Mouse (Mus musculus) monocyte, adult 5-6 weeks (primary cell): ENCODE results near the gene Cacna2d2. TPM values are rescaled to one million over a fixed set of nuclear protein-coding genes. Genes with fewer than 3 reads are reported as not detected.
A peak's percentile ranks its signal among the peaks of the same experiment; 100 is the strongest.

Experiments used
- ATAC-seq: fragments of 153-309, 156-312 bp; replicated peaks from 2 replicates; pipeline ENCODE4 v1.8.0; 2017; ENCODE audit warnings: mild to moderate bottlenecking; ENCODE audit not compliant: low TSS enrichment, insufficient number of reproducible peaks, severe bottlenecking, poor library complexity, low FRiP score
- total RNA-seq: library from RNA; stranded (forward); fragments of 200-1000, 200-491, 200-594 nt; gene quantifications from 3 replicates; pipeline ENCODE4 v1.2.3, GENCODE M21; 2017

The Cacna2d2 gene
- total RNA-seq, 1 experiment from 2014 or later: not detected

DNA sequence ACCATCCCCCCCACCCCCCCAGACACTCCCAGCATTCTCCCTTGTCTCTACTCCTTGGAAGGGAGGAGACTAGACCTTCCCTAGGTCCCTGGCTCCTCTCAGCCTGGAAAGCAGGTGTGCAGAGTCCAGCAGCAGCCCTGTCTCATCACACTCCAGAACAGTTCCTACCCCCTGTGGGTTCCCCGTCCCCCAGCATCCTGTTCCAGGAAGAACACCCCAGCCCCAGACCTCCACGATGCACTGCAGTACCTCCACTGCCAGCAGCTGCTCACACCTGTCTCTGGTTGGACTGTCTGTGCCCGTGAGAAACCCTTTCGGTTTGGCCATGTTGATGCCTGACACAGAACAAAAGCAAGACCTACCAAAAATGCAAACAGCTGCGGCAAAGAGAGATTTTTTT is 121.8 kb downstream of the Cacna2d2 start:
- ATAC-seq: no peak

GRCm38 (mm10) chr9:107521711-107522399 is 122.4 kb downstream of the Cacna2d2 start:
- ATAC-seq: no peak

DNA sequence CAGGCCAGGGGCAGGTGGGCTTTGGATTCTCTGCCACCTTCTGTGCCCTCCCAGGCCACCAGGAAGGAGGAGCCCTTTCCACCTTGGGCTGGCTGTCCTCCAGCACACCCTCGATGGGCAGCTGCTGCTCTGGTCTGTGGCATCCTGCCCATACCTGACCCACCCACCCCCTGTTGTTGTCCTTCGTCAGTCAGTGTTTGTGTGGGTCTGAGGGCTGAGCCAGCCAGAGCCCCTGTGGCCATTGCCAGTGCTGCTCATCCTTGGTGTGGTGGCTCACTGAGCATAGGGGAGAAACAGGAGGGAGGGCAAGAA is 122.9 kb downstream of the Cacna2d2 start:
- ATAC-seq: no peak

- ATAC-seq: 0 out of 2 replicates have a peak, but pooled peaks have one; percentile 19
Observed at GRCm38 (mm10) chr9:107526198-107527026, 127.0 kb downstream of the Cacna2d2 start.

- ATAC-seq: peak; percentile 94
Observed at GRCm38 (mm10) chr9:107533791-107534407, 134.5 kb downstream of the Cacna2d2 start, which contains the start of gene Tmem115. TSS of gene Tmem115 (plus strand) at chr9:107533945.

DNA sequence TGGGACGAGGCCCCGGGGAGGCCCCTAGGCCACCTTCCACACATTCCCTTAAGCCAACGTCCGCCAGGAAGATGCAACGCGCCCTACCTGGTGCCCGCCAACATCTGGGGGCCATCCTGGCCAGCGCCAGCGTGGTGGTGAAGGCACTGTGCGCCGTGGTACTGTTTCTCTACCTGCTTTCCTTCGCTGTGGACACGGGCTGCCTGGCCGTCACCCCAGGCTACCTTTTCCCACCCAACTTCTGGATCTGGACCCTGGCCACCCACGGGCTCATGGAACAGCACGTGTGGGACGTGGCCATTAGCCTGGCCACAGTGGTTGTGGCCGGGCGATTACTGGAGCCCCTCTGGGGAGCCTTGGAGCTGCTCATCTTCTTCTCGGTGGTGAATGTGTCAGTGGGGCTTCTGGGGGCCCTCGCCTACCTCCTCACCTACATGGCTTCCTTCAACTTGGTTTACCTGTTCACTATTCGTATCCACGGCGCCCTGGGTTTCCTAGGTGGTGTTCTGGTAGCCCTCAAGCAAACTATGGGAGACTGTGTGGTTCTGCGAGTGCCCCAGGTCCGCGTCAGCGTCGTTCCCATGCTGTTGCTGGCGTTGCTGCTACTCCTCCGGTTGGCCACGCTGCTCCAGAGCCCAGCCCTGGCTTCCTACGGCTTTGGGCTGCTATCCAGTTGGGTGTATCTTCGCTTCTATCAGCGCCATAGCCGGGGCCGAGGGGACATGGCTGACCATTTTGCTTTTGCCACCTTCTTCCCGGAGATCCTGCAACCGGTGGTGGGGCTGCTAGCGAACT is 135.2 kb downstream of the Cacna2d2 start:
- no peak for ATAC-seq

- ATAC-seq: no peak
Observed at GRCm38 (mm10) chr9:107538231-107538630, 138.8 kb downstream of the Cacna2d2 start.

DNA sequence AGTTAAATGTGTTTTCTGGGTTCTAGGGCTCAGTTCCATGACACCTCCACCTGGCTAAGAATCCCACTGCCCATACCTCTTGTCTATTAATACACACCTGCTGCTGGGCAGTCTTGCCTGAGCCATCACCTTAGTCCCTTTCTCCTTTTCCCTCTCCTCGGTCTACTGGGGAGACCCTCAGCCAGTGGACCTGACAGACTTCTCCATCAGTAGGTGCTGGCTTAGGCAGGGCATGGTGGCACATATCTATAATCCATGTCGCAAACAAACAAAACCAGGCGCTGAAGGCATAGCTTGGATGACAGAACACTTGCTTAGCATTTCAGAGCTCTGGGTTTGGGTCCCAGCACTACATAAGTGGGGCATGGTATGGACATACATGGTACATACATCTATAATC is 139.3 kb downstream of the Cacna2d2 start:
- ATAC-seq: no peak

GRCm38 (mm10) chr9:107539940-107540339 is 140.5 kb downstream of the Cacna2d2 start:
- ATAC-seq: no peak

- ATAC-seq: no peak
Observed at GRCm38 (mm10) chr9:107540420-107540819, 141.0 kb downstream of the Cacna2d2 start.

GRCm38 (mm10) chr9:107541005-107541404 is 141.6 kb downstream of the Cacna2d2 start:
- ATAC-seq: no peak

- ATAC-seq: peak; percentile 82
Observed at GRCm38 (mm10) chr9:107541474-107542351, 142.3 kb downstream of the Cacna2d2 start, which contains the start of the genes Cyb561d2 and Nprl2. TSS of gene Cyb561d2 (minus strand) at chr9:107542193. TSS of gene Nprl2 (plus strand) at chr9:107542226.

- ATAC-seq: no peak
Observed at GRCm38 (mm10) chr9:107542352-107542686, 142.9 kb downstream of the Cacna2d2 start.

GRCm38 (mm10) chr9:107542721-107543120 is 143.3 kb downstream of the Cacna2d2 start:
- no peak for ATAC-seq

- ATAC-seq: no peak
Observed at GRCm38 (mm10) chr9:107543299-107543698, 143.9 kb downstream of the Cacna2d2 start.

GRCm38 (mm10) chr9:107544196-107544700 is 144.8 kb downstream of the Cacna2d2 start:
- no peak for ATAC-seq

DNA sequence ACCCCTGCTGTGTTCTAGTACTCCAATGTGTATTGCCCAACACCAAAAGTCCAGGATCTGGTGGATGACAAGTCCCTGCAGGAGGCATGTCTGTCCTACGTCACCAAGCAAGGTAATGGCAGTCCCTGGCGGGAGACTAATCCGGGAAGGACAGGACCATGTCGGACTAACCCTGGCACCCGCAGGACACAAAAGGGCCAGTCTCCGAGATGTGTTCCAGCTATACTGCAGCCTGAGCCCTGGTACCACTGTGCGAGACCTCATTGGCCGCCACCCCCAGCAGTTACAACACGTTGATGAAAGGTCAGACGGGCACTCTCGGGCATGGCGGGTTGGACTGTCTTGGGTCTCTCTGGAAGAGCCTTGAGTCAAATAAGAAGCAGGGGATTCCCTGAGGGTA is 145.3 kb downstream of the Cacna2d2 start:
- no peak for ATAC-seq

DNA sequence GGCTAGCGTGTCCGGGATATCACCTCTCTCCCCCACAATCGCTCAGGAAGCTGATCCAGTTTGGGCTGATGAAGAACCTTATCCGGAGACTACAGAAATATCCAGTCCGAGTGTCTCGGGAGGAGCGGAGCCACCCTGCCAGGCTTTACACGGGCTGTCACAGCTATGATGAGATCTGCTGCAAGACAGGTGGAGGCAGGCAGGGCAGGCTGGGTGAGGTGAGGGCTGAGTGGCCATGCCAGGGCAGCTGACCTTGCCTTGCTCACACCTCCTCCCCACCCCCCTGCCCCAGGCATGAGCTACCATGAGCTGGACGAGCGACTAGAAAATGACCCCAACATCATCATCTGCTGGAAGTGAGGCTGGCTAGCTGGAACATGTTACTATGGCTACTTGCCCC is 145.8 kb downstream of the Cacna2d2 start:
- no peak for ATAC-seq
